Mouse (Mus musculus): ENCODE measurements around the gene Dip2b. TPM values are rescaled to one million over a fixed set of nuclear protein-coding genes. Genes with fewer than 3 reads are reported as not detected.

The Dip2b gene
- total RNA-seq, 2 experiments from 2014 or later = 64.8 to 68.3 TPM

GRCm38 (mm10) chr15:100156781-100157470 lies 118.5 kb downstream of the Dip2b start:
- intact Hi-C loops (cut with DNase I) = no loop called here
- DNase-seq (ENCODE audit: low spot score in 2 of 2) = no peak

- intact Hi-C loops (cut with DNase I) = no loop called here
- DNase-seq (ENCODE audit: low spot score in 2 of 2) = no peak
Observed at GRCm38 (mm10) chr15:100158985-100159384, 120.5 kb downstream of the Dip2b start.

- intact Hi-C loops (cut with DNase I) = no loop called here
- DNase-seq (ENCODE audit: low spot score in 2 of 2) = no peak
Observed at GRCm38 (mm10) chr15:100161747-100162280, 123.3 kb downstream of the Dip2b start.

GRCm38 (mm10) chr15:100163381-100164051 lies 125.1 kb downstream of the Dip2b start:
- intact Hi-C loops (cut with DNase I) = no loop called here
- DNase-seq (ENCODE audit: low spot score in 2 of 2) = no peak

GRCm38 (mm10) chr15:100166464-100166863 lies 128.0 kb downstream of the Dip2b start:
- intact Hi-C loops (cut with DNase I) = no loop called here
- DNase-seq (ENCODE audit: low spot score in 2 of 2) = no peak

GRCm38 (mm10) chr15:100167791-100168190 lies 129.3 kb downstream of the Dip2b start:
- no peak for DNase-seq (ENCODE audit: low spot score in 2 of 2)
- intact Hi-C loops (cut with DNase I) = no loop called here

GRCm38 (mm10) chr15:100168191-100168606 lies 129.7 kb downstream of the Dip2b start:
- DNase-seq (ENCODE audit: low spot score in 2 of 2) = no peak
- intact Hi-C loops (cut with DNase I) = no loop called here

GRCm38 (mm10) chr15:100175176-100175575 lies 136.7 kb downstream of the Dip2b start:
- intact Hi-C loops (cut with DNase I) = no loop called here
- DNase-seq (ENCODE audit: low spot score in 2 of 2) = no peak

GRCm38 (mm10) chr15:100177167-100177566 lies 138.7 kb downstream of the Dip2b start:
- intact Hi-C loops (cut with DNase I) = no loop called here
- DNase-seq (ENCODE audit: low spot score in 2 of 2) = no peak

- DNase-seq (ENCODE audit: low spot score in 2 of 2) = no peak
- intact Hi-C loops (cut with DNase I) = no loop called here
Observed at GRCm38 (mm10) chr15:100177575-100177974, 139.1 kb downstream of the Dip2b start.

GRCm38 (mm10) chr15:100178487-100178886 lies 140.0 kb downstream of the Dip2b start:
- DNase-seq (ENCODE audit: low spot score in 2 of 2) = no peak

GRCm38 (mm10) chr15:100179685-100180084 lies 141.2 kb downstream of the Dip2b start:
- intact Hi-C loops (cut with DNase I) = no loop called here
- DNase-seq (ENCODE audit: low spot score in 2 of 2) = no peak

More at GRCm38 (mm10) chr15:100178487-100178886, 140.0 kb downstream of the Dip2b start:
- intact Hi-C loops (cut with DNase I) = no loop called here

- intact Hi-C loops (cut with DNase I) = no loop called here
- no peak for DNase-seq (ENCODE audit: low spot score in 2 of 2)
Observed at GRCm38 (mm10) chr15:100180221-100180620, 141.8 kb downstream of the Dip2b start.

- no peak for DNase-seq (ENCODE audit: low spot score in 2 of 2)
- intact Hi-C loops (cut with DNase I) = no loop called here
Observed at GRCm38 (mm10) chr15:100181841-100182240, 143.4 kb downstream of the Dip2b start.

GRCm38 (mm10) chr15:100182526-100183280 lies 144.2 kb downstream of the Dip2b start:
- no peak for DNase-seq (ENCODE audit: low spot score in 2 of 2)
- intact Hi-C loops (cut with DNase I) = no loop called here

GRCm38 (mm10) chr15:100183510-100183909 lies 145.0 kb downstream of the Dip2b start:
- DNase-seq (ENCODE audit: low spot score in 2 of 2) = no peak
- intact Hi-C loops (cut with DNase I) = no loop called here

- no peak for DNase-seq (ENCODE audit: low spot score in 2 of 2)
- intact Hi-C loops (cut with DNase I) = no loop called here
Observed at GRCm38 (mm10) chr15:100184821-100185496, 146.5 kb downstream of the Dip2b start.

GRCm38 (mm10) chr15:100186234-100186633 lies 147.8 kb downstream of the Dip2b start:
- no peak for DNase-seq (ENCODE audit: low spot score in 2 of 2)
- intact Hi-C loops (cut with DNase I) = no loop called here

- no peak for DNase-seq (ENCODE audit: low spot score in 2 of 2)
- intact Hi-C loops (cut with DNase I) = no loop called here
Observed at GRCm38 (mm10) chr15:100186882-100187672, 148.6 kb downstream of the Dip2b start.
